Mouse (Mus musculus) kidney, postnatal 25 days (tissue): ENCODE measurements at regions not wholly inside any gene's neighbourhood (a gene's known extent, or its start where the extent isn't known, plus 50 kb on each side); places are given as distances from the start of the nearest gene placed in this dataset.
"Not testable (repeated sequence)": the region's sequence is repeated elsewhere in the genome, so short reads cannot be mapped to it uniquely, and the experiment has no call there.

Source experiments
- DNase-seq, 2 experiments: peaks; one replicate each; pipeline ENCODE4 v3.0.0; 2021; ENCODE audit warnings: mixed read lengths in 2 of 2

- no peak for DNase-seq
Measured at GRCm38 (mm10) chr15:59731129-59731528, 285.3 kb downstream of the 4933412E24Rik start.

- DNase-seq = peak in 1 of 2 experiments; percentile 52
Measured at GRCm38 (mm10) chr15:59728817-59729560, 287.4 kb downstream of the 4933412E24Rik start.

- DNase-seq = peak in 1 of 2 experiments; percentile 52
Measured at GRCm38 (mm10) chr15:59728131-59728601, 288.2 kb downstream of the 4933412E24Rik start.

- no peak for DNase-seq
Measured at GRCm38 (mm10) chr15:59725881-59726280, 290.5 kb downstream of the 4933412E24Rik start.

- no peak for DNase-seq
Measured at GRCm38 (mm10) chr15:59722661-59723413, 293.6 kb downstream of the 4933412E24Rik start.

GRCm38 (mm10) chr15:59721420-59721819 lies 295.0 kb downstream of the 4933412E24Rik start:
- no peak for DNase-seq

GRCm38 (mm10) chr15:59721018-59721417 lies 295.4 kb downstream of the 4933412E24Rik start:
- no peak for DNase-seq

- no peak for DNase-seq
Measured at GRCm38 (mm10) chr15:59720149-59720548, 296.3 kb downstream of the 4933412E24Rik start.

GRCm38 (mm10) chr15:59719383-59720128 lies 296.9 kb downstream of the 4933412E24Rik start:
- DNase-seq = not testable (repeated sequence)

GRCm38 (mm10) chr15:59716872-59717271 lies 299.5 kb downstream of the 4933412E24Rik start:
- DNase-seq = no peak

- DNase-seq = no peak
Measured at GRCm38 (mm10) chr15:59715951-59716350, 300.5 kb downstream of the 4933412E24Rik start.

GRCm38 (mm10) chr15:59713965-59714739 lies 302.3 kb downstream of the 4933412E24Rik start:
- peak; percentile 61 to 71 for DNase-seq

- DNase-seq = no peak
Measured at GRCm38 (mm10) chr15:59712077-59712752, 304.2 kb downstream of the 4933412E24Rik start.

- DNase-seq = no peak
Measured at GRCm38 (mm10) chr15:59709925-59710324, 306.5 kb downstream of the 4933412E24Rik start.

GRCm38 (mm10) chr15:59708402-59708801 lies 308.0 kb downstream of the 4933412E24Rik start:
- DNase-seq = no peak

- DNase-seq = no peak
Measured at GRCm38 (mm10) chr15:59707081-59707480, 309.3 kb downstream of the 4933412E24Rik start.
